Mouse (Mus musculus): ENCODE measurements around the gene Epb41. TPM values are rescaled to one million over a fixed set of nuclear protein-coding genes. Genes with fewer than 3 reads are reported as not detected.

Gene Epb41
- total RNA-seq (2022), result 100 to 1,000 TPM; 114 to 129 (median 121) TPM

GRCm38 (mm10) chr4:132074933-132075769, at the start of gene Epb41:
TSS of gene Epb41 (minus strand) at chr4:132075321.
- peak; percentile 98 to 99 for DNase-seq (ENCODE audit: low spot score in 2 of 2)

- DNase-seq (ENCODE audit: low spot score in 2 of 2), result no peak
These were observed 48.0 kb upstream of the Epb41 start for GRCm38 (mm10) chr4:132123166-132123565.

- DNase-seq (ENCODE audit: low spot score in 2 of 2), result no peak
These were observed 46.6 kb upstream of the Epb41 start for GRCm38 (mm10) chr4:132121674-132122073.

- no peak for DNase-seq (ENCODE audit: low spot score in 2 of 2)
These were observed 44.4 kb upstream of the Epb41 start for GRCm38 (mm10) chr4:132119566-132119965.

- no peak for DNase-seq (ENCODE audit: low spot score in 2 of 2)
These were observed 41.2 kb upstream of the Epb41 start for GRCm38 (mm10) chr4:132116315-132116714.

GRCm38 (mm10) chr4:132113411-132114095, 38.4 kb upstream of the Epb41 start:
- no peak for DNase-seq (ENCODE audit: low spot score in 2 of 2)

- no peak for DNase-seq (ENCODE audit: low spot score in 2 of 2)
These were observed 36.1 kb upstream of the Epb41 start for GRCm38 (mm10) chr4:132111227-132111626.

GRCm38 (mm10) chr4:132108221-132108620, 33.1 kb upstream of the Epb41 start:
- DNase-seq (ENCODE audit: low spot score in 2 of 2), result no peak

GRCm38 (mm10) chr4:132101152-132101551, 26.0 kb upstream of the Epb41 start:
- DNase-seq (ENCODE audit: low spot score in 2 of 2), result no peak

GRCm38 (mm10) chr4:132099548-132099947, 24.4 kb upstream of the Epb41 start:
- DNase-seq (ENCODE audit: low spot score in 2 of 2), result no peak

GRCm38 (mm10) chr4:132095043-132095442, 19.9 kb upstream of the Epb41 start:
- no peak for DNase-seq (ENCODE audit: low spot score in 2 of 2)

GRCm38 (mm10) chr4:132093928-132094327, 18.8 kb upstream of the Epb41 start:
- no peak for DNase-seq (ENCODE audit: low spot score in 2 of 2)

- DNase-seq (ENCODE audit: low spot score in 2 of 2), result no peak
These were observed 18.0 kb upstream of the Epb41 start for GRCm38 (mm10) chr4:132093136-132093535.

- DNase-seq (ENCODE audit: low spot score in 2 of 2), result no peak
These were observed 13.8 kb upstream of the Epb41 start for GRCm38 (mm10) chr4:132088921-132089320.

- no peak for DNase-seq (ENCODE audit: low spot score in 2 of 2)
These were observed 10.0 kb upstream of the Epb41 start for GRCm38 (mm10) chr4:132085114-132085513.

- no peak for DNase-seq (ENCODE audit: low spot score in 2 of 2)
These were observed 5.4 kb upstream of the Epb41 start for GRCm38 (mm10) chr4:132080492-132080983.

- DNase-seq (ENCODE audit: low spot score in 2 of 2), result peak in 1 of 2 experiments; percentile 33
These were observed 4.6 kb upstream of the Epb41 start for GRCm38 (mm10) chr4:132079555-132080275.

- no peak for DNase-seq (ENCODE audit: low spot score in 2 of 2)
These were observed 3.2 kb upstream of the Epb41 start for GRCm38 (mm10) chr4:132078296-132078714.

GRCm38 (mm10) chr4:132077445-132077844, 2.3 kb upstream of the Epb41 start:
- DNase-seq (ENCODE audit: low spot score in 2 of 2), result no peak

GRCm38 (mm10) chr4:132076480-132077405, 1.6 kb upstream of the Epb41 start:
- DNase-seq (ENCODE audit: low spot score in 2 of 2), result no peak

- DNase-seq (ENCODE audit: low spot score in 2 of 2), result no peak
These were observed 675 bp upstream of the Epb41 start for GRCm38 (mm10) chr4:132075796-132076195.
